Mouse (Mus musculus) intestine, embryonic 15.5 days (tissue): Measurements from ENCODE around the gene Cep83. TPM values are rescaled to one million over a fixed set of nuclear protein-coding genes. Genes with fewer than 3 reads are reported as not detected.
A peak's percentile ranks its signal among the peaks of the same experiment; 100 is the strongest.

Source experiments
- ATAC-seq: fragments of 200-750 bp; cut with Nextera tagmentation; 2 replicates; pipeline ENCODE4 v1.8.0; 2017; ENCODE audit warnings: moderate TSS enrichment, moderate library complexity
- H3K27ac ChIP-seq: fragments of 300-500 bp; sonication (generic); 2 replicates; pipeline ENCODE4 v1.5.1; 2015; ENCODE audit warnings: mild to moderate bottlenecking, inconsistent platforms
- H3K27me3 ChIP-seq: fragments of 300-500 bp; sonication (generic); replicated peaks from 2 replicates; pipeline ENCODE4 v1.6.1; 2015; ENCODE audit warnings: inconsistent platforms
- H3K36me3 ChIP-seq: fragments of 300-500 bp; sonication (generic); 2 replicates; pipeline ENCODE4 v1.6.1; 2015; ENCODE audit warnings: inconsistent platforms
- H3K4me1 ChIP-seq: fragments of 300-500 bp; sonication (generic); replicated peaks from 2 replicates; pipeline ENCODE4 v1.6.1; 2015; ENCODE audit warnings: inconsistent platforms
- H3K4me2 ChIP-seq: fragments of 300-500 bp; sonication (generic); replicated peaks from 2 replicates; pipeline ENCODE4 v1.6.1; 2015; ENCODE audit warnings: mild to moderate bottlenecking, inconsistent platforms
- H3K4me3 ChIP-seq: fragments of 300-500 bp; sonication (generic); replicated peaks from 2 replicates; pipeline ENCODE4 v1.5.1; 2015; ENCODE audit warnings: inconsistent platforms
- H3K9ac ChIP-seq: fragments of 300-500 bp; sonication (generic); 2 replicates; pipeline ENCODE4 v1.6.1; 2015; ENCODE audit warnings: inconsistent platforms
- H3K9me3 ChIP-seq: fragments of 300-500 bp; sonication (generic); 2 replicates; pipeline ENCODE4 v1.6.1; 2016; ENCODE audit warnings: inconsistent platforms
- WGBS: fragments of 180-500 bp; shearing (Covaris S2); methylation state at CpG from one replicate; pipeline ENCODE4 v1.1.7; 2015; 5-methylcytosine and 5-hydroxymethylcytosine counted together
- polyA plus RNA-seq: library from polyadenylated mRNA; unstranded; fragments of >200 nt; fragmentation: Nextera tagmentation; extraction: Ambion mirVana; gene quantifications from 2 replicates; pipeline ENCODE4 v1.2.1, GENCODE M21; 2015

Cep83 gene
- polyA plus RNA-seq, 1 experiment from 2014 or later, result 15.6 TPM

GRCm38 (mm10) chr10:94811907-94812851 lies 123.7 kb downstream of the Cep83 start:
- Histone ChIP-seq H3K4me1 (no peaks in the 10 kb centered on the region), H3K27ac (no peak overlapping the region), H3K9me3 (no peaks in the 10 kb centered on the region), H3K9ac (no peak overlapping the region), H3K4me3 (no peak overlapping the region), H3K36me3 (no peaks in the 10 kb centered on the region), H3K27me3 (no peaks in the 10 kb centered on the region), H3K4me2 (no peak overlapping the region)
- WGBS, result 72% methylated on average over 17 of the region's 17 CpGs
- no peak for ATAC-seq

- no peak overlapping the region for H3K9ac ChIP-seq
- no peak overlapping the region for H3K27ac ChIP-seq
- no peak for ATAC-seq
- H3K9me3 ChIP-seq, result no peaks in the 10 kb centered on the region
- H3K4me1 ChIP-seq, result no peaks in the 10 kb centered on the region
- H3K4me3 ChIP-seq, result no peak overlapping the region
- no peaks in the 10 kb centered on the region for H3K27me3 ChIP-seq
- WGBS, result 87% methylated on average over 3 of the region's 3 CpGs
- H3K4me2 ChIP-seq, result no peak overlapping the region
- H3K36me3 ChIP-seq, result no peaks in the 10 kb centered on the region
These were observed 129.7 kb downstream of the Cep83 start for GRCm38 (mm10) chr10:94818127-94818526.

GRCm38 (mm10) chr10:94818781-94819665 lies 130.6 kb downstream of the Cep83 start:
- Histone ChIP-seq H3K9ac (no peak overlapping the region), H3K9me3 (no peaks in the 10 kb centered on the region), H3K36me3 (no peaks in the 10 kb centered on the region), H3K4me3 (no peak overlapping the region), H3K4me1 (no peaks in the 10 kb centered on the region), H3K27ac (no peak overlapping the region), H3K27me3 (no peaks in the 10 kb centered on the region), H3K4me2 (no peak overlapping the region)
- ATAC-seq, result no peak
- 85% methylated on average over 17 of the region's 17 CpGs for WGBS

- H3K36me3 ChIP-seq, result no peaks in the 10 kb centered on the region
- no peak overlapping the region for H3K4me3 ChIP-seq
- peaks cover 2% of the 10 kb centered on the region; the same call in 1 of the 2 replicates for H3K4me1 ChIP-seq
- no peak overlapping the region for H3K9ac ChIP-seq
- no peak overlapping the region for H3K4me2 ChIP-seq
- WGBS, result 66% methylated on average over 11 of the region's 11 CpGs
- H3K27ac ChIP-seq, result no peak overlapping the region
- H3K9me3 ChIP-seq, result no peaks in the 10 kb centered on the region
- ATAC-seq, result no peak
- 0 out of 2 replicates have a peak, but pooled peaks cover 3% of the 10 kb centered on the region for H3K27me3 ChIP-seq
These were observed 135.7 kb downstream of the Cep83 start for GRCm38 (mm10) chr10:94823971-94824760.

- Histone ChIP-seq H3K27me3 (0 out of 2 replicates have a peak, but pooled peaks cover 3% of the 10 kb centered on the region), H3K36me3 (no peaks in the 10 kb centered on the region), H3K9ac (no peak overlapping the region), H3K4me2 (no peak overlapping the region), H3K9me3 (no peaks in the 10 kb centered on the region), H3K4me1 (peaks cover 8% of the 10 kb centered on the region; the same call in 1 of the 2 replicates), H3K4me3 (no peak overlapping the region), H3K27ac (no peak overlapping the region)
- 92% methylated on average over 2 of the region's 2 CpGs for WGBS
- ATAC-seq, result no peak
These were observed 137.5 kb downstream of the Cep83 start for GRCm38 (mm10) chr10:94825951-94826350.

GRCm38 (mm10) chr10:94826436-94826835 lies 138.0 kb downstream of the Cep83 start:
- Histone ChIP-seq H3K9me3 (no peaks in the 10 kb centered on the region), H3K36me3 (no peaks in the 10 kb centered on the region), H3K27ac (no peak overlapping the region), H3K9ac (no peak overlapping the region), H3K4me1 (peaks cover 8% of the 10 kb centered on the region; the same call in 1 of the 2 replicates), H3K27me3 (0 out of 2 replicates have a peak, but pooled peaks cover 3% of the 10 kb centered on the region), H3K4me2 (no peak overlapping the region), H3K4me3 (no peak overlapping the region)
- ATAC-seq, result no peak
- WGBS, result 79% methylated on average over 12 of the region's 12 CpGs

- Histone ChIP-seq H3K27ac (no peak overlapping the region), H3K36me3 (no peaks in the 10 kb centered on the region), H3K9ac (no peak overlapping the region), H3K27me3 (0 out of 2 replicates have a peak, but pooled peaks cover 3% of the 10 kb centered on the region), H3K4me2 (no peak overlapping the region), H3K4me1 (peaks cover 8% of the 10 kb centered on the region; the same call in 1 of the 2 replicates), H3K9me3 (no peaks in the 10 kb centered on the region), H3K4me3 (no peak overlapping the region)
- WGBS, result 83% methylated on average over 10 of the region's 10 CpGs
- no peak for ATAC-seq
These were observed 138.9 kb downstream of the Cep83 start for GRCm38 (mm10) chr10:94827325-94827724.

- Histone ChIP-seq H3K27me3 (0 out of 2 replicates have a peak, but pooled peaks cover 3% of the 10 kb centered on the region), H3K36me3 (no peaks in the 10 kb centered on the region), H3K4me3 (no peak overlapping the region), H3K4me2 (no peak overlapping the region), H3K4me1 (peaks cover 8% of the 10 kb centered on the region; the same call in 1 of the 2 replicates), H3K9ac (no peak overlapping the region), H3K9me3 (no peaks in the 10 kb centered on the region), H3K27ac (no peak overlapping the region)
- ATAC-seq, result no peak
- WGBS, result 89% methylated on average over 14 of the region's 14 CpGs
These were observed 139.7 kb downstream of the Cep83 start for GRCm38 (mm10) chr10:94827890-94828733.

- no peak overlapping the region for H3K27ac ChIP-seq
These were observed 140.3 kb downstream of the Cep83 start for GRCm38 (mm10) chr10:94828734-94829230.

GRCm38 (mm10) chr10:94829407-94829806 lies 141.0 kb downstream of the Cep83 start:
- Histone ChIP-seq H3K36me3 (no peaks in the 10 kb centered on the region), H3K9ac (no peak overlapping the region), H3K4me3 (no peak overlapping the region), H3K9me3 (no peaks in the 10 kb centered on the region), H3K4me1 (peaks cover 8% of the 10 kb centered on the region; the same call in 1 of the 2 replicates), H3K4me2 (peak overlapping the region; percentile 35), H3K27me3 (0 out of 2 replicates have a peak, but pooled peaks cover 3% of the 10 kb centered on the region), H3K27ac (peak overlapping the region; percentile 76)
- ATAC-seq, result peak; percentile 85
- WGBS, result 34% methylated on average over 6 of the region's 6 CpGs

More at GRCm38 (mm10) chr10:94828734-94829230, 140.3 kb downstream of the Cep83 start:
- Histone ChIP-seq H3K27me3 (0 out of 2 replicates have a peak, but pooled peaks cover 3% of the 10 kb centered on the region), H3K4me3 (no peak overlapping the region), H3K36me3 (no peaks in the 10 kb centered on the region), H3K4me2 (no peak overlapping the region), H3K9ac (no peak overlapping the region), H3K4me1 (peaks cover 8% of the 10 kb centered on the region; the same call in 1 of the 2 replicates), H3K9me3 (no peaks in the 10 kb centered on the region)
- ATAC-seq, result no peak
- WGBS, result 87% methylated on average over 7 of the region's 7 CpGs
